Mouse (Mus musculus) heart, adult 2 months (tissue): ENCODE measurements around the gene Gm20388.

Experiments used
- CTCF ChIP-seq: fragments of 200-600 bp; IDR thresholded peaks from 2 replicates; pipeline ENCODE4 v1.8.1; 2022; ENCODE audit warnings: antibody characterized with exemption, mild to moderate bottlenecking, moderate library complexity
- POLR2A ChIP-seq: fragments of 200-500 bp; IDR thresholded peaks from 2 replicates; pipeline ENCODE4 v1.6.1; 2011; ENCODE audit warnings: mild to moderate bottlenecking, low read depth, low read length, control low read depth; ENCODE audit not compliant: insufficient read depth

DNA sequence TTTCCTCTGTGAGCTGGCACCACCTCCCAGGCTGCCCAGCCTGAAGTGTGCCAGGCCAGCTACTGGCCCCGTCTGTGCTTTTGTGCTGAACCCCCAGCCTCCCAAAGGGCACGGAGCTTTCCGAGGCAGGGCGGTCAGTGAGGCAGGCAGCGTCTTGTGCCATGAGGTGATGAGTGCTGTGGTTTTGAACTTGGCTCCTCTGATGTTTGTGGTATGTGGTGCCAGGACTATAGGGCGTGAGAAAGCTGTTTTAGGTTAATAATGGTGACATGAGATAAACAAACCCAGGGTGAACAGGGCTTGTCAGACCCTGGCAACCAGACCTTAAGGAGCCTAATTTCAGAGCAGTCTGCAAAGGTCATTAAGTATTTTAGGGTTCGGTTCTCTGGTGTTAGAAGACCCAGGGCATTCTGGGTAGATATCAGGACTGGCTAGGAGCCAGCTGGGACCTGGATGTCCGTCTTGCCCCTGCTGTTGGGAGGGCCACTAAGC is 4406.6 kb downstream of the Gm20388 start:
- no peak for TF ChIP-seq CTCF
- TF ChIP-seq POLR2A, result no peak
